Mouse (Mus musculus): ENCODE measurements at regions not wholly inside any gene's neighbourhood (a gene's known extent, or its start where the extent isn't known, plus 50 kb on each side); places are given as distances from the start of the nearest gene placed in this dataset.

DNA sequence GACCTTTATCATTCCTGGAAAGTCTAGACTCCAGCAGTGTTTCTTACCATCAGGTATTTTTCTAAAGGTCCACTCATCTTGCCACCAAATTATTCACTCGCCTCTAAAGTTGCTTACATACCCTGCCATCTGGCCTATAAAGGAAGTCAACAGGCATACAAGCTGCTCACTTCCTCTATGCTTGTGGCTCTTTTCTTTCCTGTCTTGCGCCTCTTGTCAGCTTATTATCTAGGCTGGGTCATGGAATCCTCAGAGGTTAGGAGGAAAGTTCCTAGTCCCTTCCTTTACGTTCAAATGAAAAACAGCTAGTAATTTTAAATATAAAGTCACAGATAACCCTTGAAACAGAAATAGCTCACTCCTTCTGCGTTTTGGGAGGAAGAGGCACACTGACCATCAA lies 97.9 kb downstream of the Lipi start:
- Histone ChIP-seq H3K27me3 (no peaks in the 10 kb centered on the region), H3K27ac (no peak overlapping the region)
- 79% methylated on average over 4 of the region's 4 CpGs for WGBS

DNA sequence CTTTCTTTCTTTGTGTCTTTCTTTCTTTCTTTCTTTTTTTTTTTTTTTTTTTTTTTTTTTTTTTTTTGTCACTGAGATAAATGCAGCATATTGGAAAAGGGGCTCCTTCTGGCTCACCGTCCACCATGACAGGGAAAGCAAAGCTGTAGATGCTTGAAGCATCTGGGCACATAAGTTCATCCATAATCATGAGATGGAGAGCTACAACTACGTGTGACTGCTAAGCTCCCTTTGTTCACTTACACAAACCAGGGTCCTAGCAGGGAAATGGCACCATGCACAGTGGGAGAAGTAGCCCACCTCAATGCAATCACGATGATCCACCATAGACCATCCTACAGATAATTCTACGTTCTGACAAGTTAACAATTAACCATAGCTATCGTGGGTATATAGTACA lies 102.0 kb downstream of the Lipi start:
- H3K9ac ChIP-seq, result no peak overlapping the region
- no peak overlapping the region for H3K4me3 ChIP-seq
- no peaks in the 10 kb centered on the region for H3K4me1 ChIP-seq (replicated peaks)
- H3K36me3 ChIP-seq, result no peaks in the 10 kb centered on the region
- no peak for ATAC-seq (ENCODE audit: low FRiP score)
- no peaks in the 10 kb centered on the region for H3K9me3 ChIP-seq
- H3K27ac ChIP-seq, result no peak overlapping the region
- no peak overlapping the region for H3K4me2 ChIP-seq
- no peaks in the 10 kb centered on the region for H3K27me3 ChIP-seq
- 72% methylated on average over 5 of the region's 5 CpGs for WGBS

More for the DNA sequence above, 97.9 kb downstream of the Lipi start:
- no peak overlapping the region for H3K4me2 ChIP-seq
- no peak for ATAC-seq (ENCODE audit: low FRiP score)
- no peaks in the 10 kb centered on the region for H3K4me1 ChIP-seq (replicated peaks)
- no peak overlapping the region for H3K4me3 ChIP-seq
- H3K36me3 ChIP-seq, result no peaks in the 10 kb centered on the region
- no peak overlapping the region for H3K9ac ChIP-seq
- no peaks in the 10 kb centered on the region for H3K9me3 ChIP-seq

DNA sequence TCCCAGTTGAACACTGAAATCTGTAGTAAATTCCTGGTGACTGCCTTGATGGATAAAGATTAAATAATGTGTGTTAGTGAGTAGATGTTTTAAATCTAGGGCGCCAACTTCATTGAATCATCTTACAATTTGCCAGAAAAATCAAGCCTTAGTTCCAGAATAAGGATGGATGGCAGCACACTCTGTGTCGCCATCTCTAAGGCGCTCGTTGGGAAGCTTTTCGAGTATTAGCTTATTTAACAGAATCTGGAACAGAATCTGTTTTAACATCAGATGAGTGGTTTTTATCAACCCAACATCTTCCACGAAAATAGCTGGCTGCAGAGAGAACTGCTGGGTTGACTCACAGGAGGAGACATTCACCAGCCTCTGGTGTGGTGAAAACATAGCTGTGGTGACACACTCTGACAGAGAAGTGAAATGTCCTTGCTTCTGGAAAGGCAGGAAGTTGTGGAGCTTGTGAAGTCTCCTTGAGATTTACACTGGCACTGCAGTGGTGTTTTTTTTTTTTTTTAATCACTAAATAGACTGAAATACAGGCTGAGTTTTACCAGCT lies 120.4 kb downstream of the Lipi start:
- H3K36me3 ChIP-seq, result no peaks in the 10 kb centered on the region
- H3K4me2 ChIP-seq, result no peak overlapping the region
- ATAC-seq (ENCODE audit: low FRiP score), result no peak
- H3K27me3 ChIP-seq, result no peaks in the 10 kb centered on the region
- H3K9me3 ChIP-seq, result no peaks in the 10 kb centered on the region
- H3K4me3 ChIP-seq, result no peak overlapping the region
- no peaks in the 10 kb centered on the region for H3K4me1 ChIP-seq (replicated peaks)
- H3K27ac ChIP-seq, result no peak overlapping the region
- no peak overlapping the region for H3K9ac ChIP-seq
- WGBS, result 86% methylated on average over 6 of the region's 6 CpGs

DNA sequence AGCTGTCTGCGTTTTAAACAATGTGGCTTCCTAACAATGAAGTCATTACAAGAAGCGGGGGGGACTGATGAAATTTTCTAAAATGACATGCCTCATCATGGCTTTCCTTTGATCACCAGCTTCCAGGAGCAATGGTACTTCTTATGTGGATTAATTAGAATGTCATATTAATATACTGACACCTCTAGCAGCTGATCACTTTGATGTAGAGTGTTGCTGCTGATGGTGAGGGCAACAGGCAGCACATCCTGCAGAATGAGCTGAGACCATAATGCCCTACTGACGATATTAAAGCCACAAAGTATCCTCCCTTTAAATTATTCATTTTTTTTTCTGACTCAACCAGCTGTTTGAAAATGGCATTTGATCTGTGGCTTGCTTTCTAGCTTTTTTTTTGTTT lies 123.7 kb downstream of the Lipi start:
- H3K27me3 ChIP-seq, result no peaks in the 10 kb centered on the region
- H3K4me2 ChIP-seq, result no peak overlapping the region
- 73% methylated on average over 3 of the region's 3 CpGs for WGBS
- H3K9me3 ChIP-seq, result no peaks in the 10 kb centered on the region
- H3K4me3 ChIP-seq, result no peak overlapping the region
- H3K9ac ChIP-seq, result no peak overlapping the region
- H3K27ac ChIP-seq, result no peak overlapping the region
- H3K36me3 ChIP-seq, result no peaks in the 10 kb centered on the region
- no peaks in the 10 kb centered on the region for H3K4me1 ChIP-seq (replicated peaks)
- ATAC-seq (ENCODE audit: low FRiP score), result no peak

DNA sequence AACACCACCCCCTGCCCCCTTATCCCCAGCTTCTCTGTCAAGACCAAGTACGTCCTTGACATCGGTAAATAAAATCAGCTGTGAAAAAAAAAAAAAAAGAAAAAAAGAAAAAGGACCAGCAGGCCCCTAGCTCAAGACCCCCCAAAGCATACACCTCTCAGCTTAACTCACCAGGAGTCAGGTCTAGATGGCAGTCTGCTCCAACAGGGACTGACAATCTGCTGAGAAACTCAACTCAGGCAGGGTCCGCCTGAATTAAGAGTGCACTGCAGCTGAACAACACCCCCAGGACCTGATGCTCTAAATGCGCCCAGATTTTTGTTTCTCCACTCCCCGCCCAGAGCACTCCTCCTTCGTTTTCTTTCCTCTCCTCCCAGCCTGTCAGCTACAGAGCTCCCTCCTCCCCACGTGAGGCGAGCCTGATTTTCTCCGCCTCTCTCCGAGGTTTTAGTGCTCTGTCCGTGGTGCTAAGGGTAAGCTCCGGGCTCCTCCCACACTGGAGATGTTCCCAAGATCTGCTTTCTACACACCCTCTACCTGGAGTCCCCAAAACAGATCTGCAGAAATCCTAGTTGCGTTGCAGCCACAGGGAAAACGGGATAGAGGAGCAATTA lies 138.9 kb downstream of the Lipi start:
- peak; percentile 81 for ATAC-seq (ENCODE audit: low FRiP score)
- Histone ChIP-seq H3K4me3 (peak overlapping the region; percentile 41), H3K4me2 (peak overlapping the region; percentile 67), H3K27me3 (no peaks in the 10 kb centered on the region), H3K36me3 (no peaks in the 10 kb centered on the region), H3K9ac (peak overlapping the region; percentile 61), H3K4me1 (replicated peaks) (peaks cover 13% of the 10 kb centered on the region), H3K9me3 (no peaks in the 10 kb centered on the region), H3K27ac (no peak overlapping the region)
- WGBS, result 2% methylated on average over 14 of the region's 14 CpGs

DNA sequence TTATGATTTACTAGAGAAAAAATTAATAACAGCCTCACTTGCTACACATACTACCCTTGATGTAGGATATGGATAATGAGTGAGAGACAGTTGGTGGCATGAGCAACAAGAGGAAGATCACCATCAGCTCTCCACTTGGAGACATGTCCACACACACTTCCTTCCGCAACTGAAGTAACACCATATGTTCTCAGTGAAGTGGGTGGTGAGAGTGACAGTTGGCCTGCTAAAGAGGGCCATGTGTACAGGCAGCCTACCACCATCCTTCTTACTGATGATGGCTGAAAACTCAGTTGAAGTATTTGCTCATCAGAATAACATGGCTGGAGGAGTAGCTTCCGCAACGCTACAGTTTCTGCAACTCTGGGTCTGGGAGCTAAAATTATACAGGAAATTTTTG lies 146.6 kb downstream of the Lipi start:
- no peak for ATAC-seq (ENCODE audit: low FRiP score)
- no peaks in the 10 kb centered on the region for H3K9me3 ChIP-seq
- 96% methylated on average over 3 of the region's 3 CpGs for WGBS
- H3K4me3 ChIP-seq, result no peak overlapping the region
- no peaks in the 10 kb centered on the region for H3K36me3 ChIP-seq
- no peak overlapping the region for H3K4me2 ChIP-seq
- no peak overlapping the region for H3K27ac ChIP-seq
- no peaks in the 10 kb centered on the region for H3K4me1 ChIP-seq (replicated peaks)
- no peaks in the 10 kb centered on the region for H3K27me3 ChIP-seq
- H3K9ac ChIP-seq, result no peak overlapping the region

DNA sequence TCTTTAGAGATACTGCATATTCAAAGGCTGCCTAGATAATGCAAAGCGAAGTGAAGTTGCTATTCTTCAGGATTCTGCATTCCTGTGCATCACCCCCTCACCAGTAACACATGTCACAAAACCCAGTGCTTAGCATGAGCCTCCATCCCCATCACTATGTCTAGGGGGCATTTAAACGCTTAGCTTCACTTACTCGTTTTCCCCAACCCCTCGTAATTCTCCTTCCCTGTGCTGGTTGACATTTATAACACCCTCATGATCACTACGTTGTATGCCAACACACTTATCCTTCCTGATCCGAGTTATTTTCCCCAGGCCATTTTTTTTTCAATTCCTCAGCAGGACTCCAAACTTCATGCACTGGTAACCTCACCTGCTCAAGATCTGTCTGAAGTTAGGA lies 152.6 kb downstream of the Lipi start:
- 71% methylated on average over 6 of the region's 6 CpGs for WGBS
- H3K36me3 ChIP-seq, result no peaks in the 10 kb centered on the region
- ATAC-seq (ENCODE audit: low FRiP score), result no peak
- H3K4me3 ChIP-seq, result no peak overlapping the region
- H3K4me2 ChIP-seq, result no peak overlapping the region
- no peaks in the 10 kb centered on the region for H3K4me1 ChIP-seq (replicated peaks)
- no peak overlapping the region for H3K27ac ChIP-seq
- H3K9ac ChIP-seq, result no peak overlapping the region
- no peaks in the 10 kb centered on the region for H3K9me3 ChIP-seq
- no peaks in the 10 kb centered on the region for H3K27me3 ChIP-seq

DNA sequence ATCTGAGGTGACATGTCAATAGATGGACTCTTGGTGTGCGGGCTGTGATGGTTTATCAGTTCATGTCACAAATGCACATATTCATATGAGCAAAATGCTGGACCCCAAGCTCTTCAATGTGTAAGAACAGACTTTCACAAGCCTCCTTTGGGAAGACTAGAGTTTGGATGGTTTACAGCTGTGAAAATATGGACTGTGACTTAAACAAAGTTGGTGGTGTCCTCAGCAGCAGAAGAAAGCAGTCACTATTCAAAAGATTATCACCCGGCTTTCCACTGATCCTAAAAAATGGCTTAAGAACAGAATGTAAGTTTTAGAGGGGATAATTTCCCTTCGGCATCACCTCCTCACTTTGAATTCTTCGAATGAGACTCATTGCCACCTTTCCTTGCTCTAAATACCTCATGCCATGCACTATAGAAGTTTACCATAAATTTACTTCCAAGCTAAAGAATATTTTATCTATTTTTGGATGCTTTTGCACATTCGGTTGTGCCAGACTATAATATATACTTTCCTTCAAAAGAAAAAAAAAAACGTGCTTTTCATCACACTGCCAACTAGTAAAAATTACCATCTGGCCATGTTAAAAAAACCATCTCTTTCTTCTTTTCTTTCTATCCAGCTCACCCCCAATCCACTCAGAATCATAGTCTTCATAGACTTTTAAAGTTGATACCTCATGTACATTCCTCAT lies 201.2 kb downstream of the Lipi start:
- Histone ChIP-seq H3K4me2 (no peak overlapping the region), H3K36me3 (no peaks in the 10 kb centered on the region), H3K27ac (no peak overlapping the region), H3K4me3 (no peak overlapping the region), H3K4me1 (replicated peaks) (no peaks in the 10 kb centered on the region), H3K9ac (no peak overlapping the region), H3K9me3 (no peaks in the 10 kb centered on the region), H3K27me3 (no peaks in the 10 kb centered on the region)
- ATAC-seq (ENCODE audit: low FRiP score), result no peak
- WGBS, result 88% methylated on average over 6 of the region's 6 CpGs

DNA sequence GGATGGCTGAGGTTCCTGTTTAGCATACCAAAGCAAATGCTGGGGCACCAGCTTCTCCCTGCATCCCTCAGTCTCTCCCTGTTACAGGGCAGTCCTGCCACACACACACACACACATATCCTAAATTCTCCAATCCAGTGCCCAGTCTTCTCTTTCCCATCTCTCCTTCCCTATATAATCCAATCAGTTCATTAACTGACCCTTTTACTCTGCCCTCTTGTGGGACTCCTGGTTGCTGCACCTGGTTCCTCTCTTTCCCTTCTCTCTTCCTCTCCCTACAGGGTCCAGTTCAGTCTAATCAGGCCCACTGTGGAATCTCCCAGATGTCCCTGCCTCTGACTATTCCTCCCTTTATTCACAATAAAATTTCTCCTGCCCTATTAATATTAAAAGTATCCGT lies 204.7 kb downstream of the Lipi start:
- Histone ChIP-seq H3K4me2 (no peak overlapping the region), H3K9me3 (no peaks in the 10 kb centered on the region), H3K27me3 (no peaks in the 10 kb centered on the region), H3K27ac (no peak overlapping the region), H3K4me3 (no peak overlapping the region), H3K36me3 (no peaks in the 10 kb centered on the region), H3K4me1 (replicated peaks) (no peaks in the 10 kb centered on the region), H3K9ac (no peak overlapping the region)
- WGBS, result 51% methylated on average over 1 of the region's 1 CpGs
- no peak for ATAC-seq (ENCODE audit: low FRiP score)

DNA sequence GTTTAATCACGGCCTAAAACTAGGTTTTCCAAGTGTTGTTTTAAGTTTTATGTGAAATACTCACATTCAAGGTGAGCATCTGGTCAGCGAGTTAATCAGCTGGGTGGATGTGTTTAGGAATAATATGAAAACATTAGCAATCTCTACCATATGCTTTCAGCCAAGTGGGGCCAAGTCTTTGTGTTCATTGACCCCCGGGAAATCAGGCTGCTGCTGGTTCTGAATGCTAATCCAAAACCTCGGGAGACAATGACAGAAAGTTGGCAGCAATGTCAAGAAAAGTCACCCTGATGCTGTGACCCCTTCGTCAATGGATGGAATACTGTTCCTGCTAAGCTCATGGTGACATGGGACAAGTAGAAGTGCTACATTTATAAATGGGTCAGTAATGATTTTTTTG lies 216.2 kb downstream of the Lipi start:
- WGBS, result 47% methylated on average over 5 of the region's 5 CpGs
- no peaks in the 10 kb centered on the region for H3K9me3 ChIP-seq
- H3K4me2 ChIP-seq, result no peak overlapping the region
- no peak overlapping the region for H3K27ac ChIP-seq
- H3K4me1 ChIP-seq (replicated peaks), result peaks cover 8% of the 10 kb centered on the region
- ATAC-seq (ENCODE audit: low FRiP score), result 0 out of 2 replicates have a peak, but pooled peaks have one; percentile 59
- H3K9ac ChIP-seq, result no peak overlapping the region
- H3K36me3 ChIP-seq, result no peaks in the 10 kb centered on the region
- no peaks in the 10 kb centered on the region for H3K27me3 ChIP-seq
- no peak overlapping the region for H3K4me3 ChIP-seq

DNA sequence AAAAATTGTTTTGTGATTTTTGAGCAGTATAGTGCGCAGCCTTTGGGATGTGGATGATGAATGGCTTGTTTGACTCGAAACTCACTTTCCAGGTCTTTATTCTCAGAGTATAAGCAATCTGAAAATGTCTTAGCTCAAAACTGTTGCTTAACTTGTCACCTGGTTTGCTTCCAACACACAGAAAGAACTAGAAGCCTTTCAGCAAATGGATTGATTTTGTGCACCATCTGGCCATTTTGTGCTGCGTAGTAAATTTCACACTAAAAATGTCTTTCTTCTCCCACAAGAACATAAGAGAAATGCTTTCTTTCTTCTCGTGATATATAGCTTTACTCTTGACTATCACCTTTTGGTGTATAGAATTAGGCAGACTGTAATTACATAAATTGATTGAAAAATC lies 219.1 kb downstream of the Lipi start:
- 84% methylated on average over 4 of the region's 4 CpGs for WGBS

DNA sequence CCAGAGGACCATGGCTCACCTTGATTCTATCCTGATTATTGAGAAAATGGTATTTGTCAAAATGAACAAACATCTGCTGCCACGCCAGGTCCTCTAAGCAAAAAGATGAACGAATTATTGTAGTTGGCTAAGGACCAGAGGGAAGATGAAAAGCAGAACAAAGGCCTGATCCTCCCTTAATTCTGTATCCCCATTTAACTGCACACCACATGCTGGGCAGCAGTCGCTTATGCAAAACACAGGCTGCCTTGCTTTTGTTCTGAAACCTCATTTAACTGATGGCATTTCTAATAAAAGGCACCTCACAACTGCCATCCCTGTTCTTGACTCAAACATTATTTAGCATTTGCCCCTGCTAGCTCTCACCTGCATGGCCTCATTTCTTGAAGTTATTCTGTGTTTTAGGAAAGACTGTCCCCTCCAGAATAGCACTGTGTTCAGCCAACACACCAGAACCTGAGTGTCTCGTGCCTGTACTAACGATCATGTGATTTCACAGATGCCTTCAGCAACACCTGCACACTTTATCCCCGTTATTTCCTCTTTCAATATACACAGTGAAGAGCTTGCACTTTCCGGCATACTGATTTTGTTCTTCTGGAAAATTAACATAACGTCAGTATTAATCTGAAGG lies 220.4 kb downstream of the Lipi start:
- H3K27ac ChIP-seq, result peak overlapping the region; percentile 64
- peak; percentile 69; the same call in 1 of the 2 replicates for ATAC-seq (ENCODE audit: low FRiP score)
- peak overlapping the region; percentile 39; the same call in 1 of the 2 replicates for H3K9ac ChIP-seq
- H3K4me3 ChIP-seq, result no peak overlapping the region
- 41% methylated on average over 8 of the region's 8 CpGs for WGBS
- 0 out of 2 replicates have a peak overlapping the region, but pooled peaks have one; percentile 11 for H3K4me2 ChIP-seq
- no peaks in the 10 kb centered on the region for H3K9me3 ChIP-seq
- no peaks in the 10 kb centered on the region for H3K36me3 ChIP-seq
- no peaks in the 10 kb centered on the region for H3K27me3 ChIP-seq
- peaks cover 8% of the 10 kb centered on the region for H3K4me1 ChIP-seq (replicated peaks)

More for the DNA sequence above, 219.1 kb downstream of the Lipi start:
- H3K4me1 ChIP-seq (replicated peaks), result peaks cover 8% of the 10 kb centered on the region
- no peak overlapping the region for H3K4me2 ChIP-seq
- ATAC-seq (ENCODE audit: low FRiP score), result no peak
- no peak overlapping the region for H3K4me3 ChIP-seq
- H3K36me3 ChIP-seq, result no peaks in the 10 kb centered on the region
- no peaks in the 10 kb centered on the region for H3K9me3 ChIP-seq
- no peaks in the 10 kb centered on the region for H3K27me3 ChIP-seq
- no peak overlapping the region for H3K27ac ChIP-seq
- no peak overlapping the region for H3K9ac ChIP-seq

All from hindbrain, embryonic 13.5 days (tissue).